Mouse (Mus musculus): ENCODE data around the gene Cep97.
"Not testable (repeated sequence)": the region's sequence is repeated elsewhere in the genome, so short reads cannot be mapped to it uniquely, and the experiment has no call there.

The Cep97 gene

DNA sequence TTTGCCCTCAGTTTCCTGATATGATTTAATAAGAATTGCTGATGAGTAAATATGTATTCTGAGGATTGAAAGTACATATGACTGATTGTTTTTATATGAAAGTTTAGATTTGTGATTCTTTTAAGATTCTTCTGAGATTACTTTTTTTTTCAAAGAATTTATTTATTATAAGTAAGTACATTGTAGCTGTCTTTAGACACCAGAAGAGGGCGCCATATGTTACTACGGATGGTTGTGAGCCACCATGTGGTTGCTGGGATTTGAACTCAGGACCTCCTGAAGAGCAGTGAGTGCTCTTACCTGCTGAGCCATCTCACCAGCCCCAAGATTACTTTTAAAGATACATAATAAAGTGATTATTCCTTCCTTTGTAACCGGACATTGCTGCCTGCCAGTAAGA is 45.2 kb downstream of the Cep97 start:
- no peak for DNase-seq

DNA sequence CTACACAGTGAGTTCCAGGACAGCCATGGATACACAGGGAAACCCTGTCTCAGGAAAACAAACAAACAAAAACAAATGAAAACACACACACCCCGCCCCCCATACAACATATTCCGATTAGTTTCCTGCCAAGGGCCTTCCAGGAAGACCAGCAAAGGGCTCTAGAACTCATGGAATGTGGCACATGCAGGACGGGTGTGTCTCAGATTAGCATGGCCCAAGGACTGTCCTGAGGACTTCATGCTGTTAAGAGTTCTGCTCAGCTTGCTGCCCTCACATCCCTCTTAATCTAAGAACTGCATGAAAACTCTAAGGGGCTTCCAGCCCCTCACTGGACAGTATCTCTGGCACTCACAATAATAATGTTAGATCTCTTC is 46.1 kb downstream of the Cep97 start:
- no peak for DNase-seq

DNA sequence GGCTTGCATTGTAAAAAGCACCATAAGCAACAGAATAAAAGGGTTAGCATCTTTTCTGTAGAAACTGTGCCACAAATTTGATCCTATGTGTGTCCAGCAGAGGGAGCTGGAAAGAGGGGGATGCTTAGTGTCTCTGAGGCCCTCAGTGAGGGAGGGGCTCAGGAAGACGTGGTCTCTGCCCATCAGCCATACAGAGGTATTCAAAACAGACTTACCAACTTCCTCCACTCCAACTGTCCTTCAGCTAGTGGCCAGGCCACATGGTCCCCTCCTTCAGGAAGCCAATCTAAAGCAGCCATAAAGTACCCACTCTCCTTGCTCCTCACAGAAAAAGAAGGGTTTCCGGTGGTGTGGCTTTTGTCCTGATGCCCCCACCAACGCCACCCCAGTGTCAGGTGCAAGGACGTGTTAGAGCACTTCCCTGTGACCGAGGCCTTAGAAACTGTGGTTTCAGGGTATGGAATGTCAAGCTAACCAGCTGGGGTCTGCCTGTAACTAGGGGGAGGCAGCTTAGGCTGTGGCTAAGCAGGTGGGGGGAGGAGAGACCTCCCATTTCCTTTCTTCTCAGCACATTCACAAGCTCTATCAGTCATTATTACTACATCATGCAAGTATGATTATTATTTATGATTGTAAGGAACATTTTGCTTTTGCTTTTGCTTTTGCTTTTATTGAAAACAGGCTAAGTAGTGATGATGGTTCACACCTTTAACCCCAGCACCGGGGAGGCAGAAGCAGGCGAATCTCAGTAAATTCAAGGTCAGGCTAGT is 46.7 kb downstream of the Cep97 start:
- DNase-seq: no peak

DNA sequence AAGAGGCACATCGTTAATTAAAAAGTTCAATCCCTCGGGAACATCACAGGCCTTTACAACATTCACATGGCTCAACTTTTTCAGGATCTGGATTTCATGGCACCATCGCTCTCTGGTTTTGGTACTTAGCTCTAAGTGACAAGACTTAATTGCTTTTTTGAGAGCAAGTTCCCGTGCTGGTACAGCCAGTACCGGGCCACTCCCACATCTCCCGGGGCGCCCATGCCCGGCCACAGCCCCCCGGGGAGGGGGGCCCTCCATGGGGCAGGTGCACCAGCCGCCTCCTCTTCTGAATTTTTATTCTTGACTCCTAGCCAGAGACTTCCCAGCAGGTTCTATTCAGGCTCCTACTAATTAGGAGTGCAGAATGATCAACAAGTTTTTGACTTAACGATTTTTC is 50.4 kb downstream of the Cep97 start:
- no peak for DNase-seq

DNA sequence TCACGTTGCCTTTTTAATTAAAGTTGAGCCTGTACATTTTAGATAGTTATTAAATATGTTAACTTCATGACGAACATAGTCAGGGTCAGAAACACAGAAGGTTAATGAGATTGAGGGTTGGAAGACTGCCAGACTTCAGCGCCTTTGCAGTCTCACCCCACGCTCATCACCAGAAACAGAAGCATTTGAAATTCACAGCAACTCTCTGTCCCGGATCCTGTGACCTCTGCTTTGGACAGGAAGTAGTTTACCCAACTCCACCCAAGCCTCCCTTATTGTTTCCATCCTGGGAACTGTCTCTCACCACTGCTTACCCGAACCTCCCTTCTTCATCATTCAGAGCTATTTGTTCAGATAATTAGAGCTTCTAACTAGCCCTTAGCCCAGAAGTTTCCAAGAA is 58.6 kb downstream of the Cep97 start:
- DNase-seq: no peak

DNA sequence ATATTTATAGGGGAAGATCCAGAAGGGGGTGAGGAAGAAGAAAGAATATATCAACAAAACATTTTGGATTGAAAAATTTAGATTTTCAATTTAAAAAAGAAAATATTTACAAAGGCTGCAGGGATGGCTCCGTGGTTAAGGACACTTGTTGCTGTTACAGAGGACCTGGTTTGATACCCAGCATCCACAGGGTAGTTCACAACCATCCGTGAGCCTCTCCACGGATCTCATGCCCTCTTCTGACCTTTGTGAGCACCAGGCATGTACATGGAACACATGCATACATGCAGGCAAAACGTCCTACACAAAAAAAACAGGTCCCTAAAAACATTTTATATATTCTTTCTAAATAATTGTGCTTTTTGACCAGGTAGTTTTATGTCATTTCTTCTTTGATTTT is 70.8 kb downstream of the Cep97 start:
- DNase-seq: no peak

DNA sequence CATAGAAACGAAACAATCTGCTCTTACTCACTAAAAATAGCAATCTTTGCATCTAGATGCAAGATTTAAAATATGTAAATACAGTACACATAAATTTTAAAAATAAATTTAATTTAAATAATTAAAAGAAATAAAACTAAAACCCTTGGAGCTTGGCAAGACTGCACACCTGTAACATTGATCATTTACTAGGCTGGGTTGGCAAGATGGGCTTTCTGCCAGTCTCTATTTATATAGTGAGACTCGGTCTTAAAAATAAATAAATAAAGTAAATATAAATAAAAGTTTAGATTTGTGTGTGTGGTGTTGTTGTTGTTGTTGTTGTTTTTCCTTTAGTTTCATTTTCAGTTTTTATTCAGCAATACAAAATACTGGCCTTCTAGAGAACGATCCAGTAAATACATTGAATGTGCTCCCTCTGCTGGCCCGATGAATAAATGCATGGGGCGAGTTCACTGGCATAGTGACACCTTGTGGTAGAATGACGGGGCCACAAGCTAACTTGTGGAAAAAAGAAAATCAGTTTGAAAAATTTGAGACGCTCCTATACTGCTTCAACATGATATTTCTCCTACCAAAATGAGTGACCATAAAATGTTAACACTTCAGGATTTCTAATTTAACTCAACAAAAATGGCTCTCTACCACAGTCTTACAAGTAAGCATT is 71.4 kb downstream of the Cep97 start:
- DNase-seq: peak; percentile 65 to 83

DNA sequence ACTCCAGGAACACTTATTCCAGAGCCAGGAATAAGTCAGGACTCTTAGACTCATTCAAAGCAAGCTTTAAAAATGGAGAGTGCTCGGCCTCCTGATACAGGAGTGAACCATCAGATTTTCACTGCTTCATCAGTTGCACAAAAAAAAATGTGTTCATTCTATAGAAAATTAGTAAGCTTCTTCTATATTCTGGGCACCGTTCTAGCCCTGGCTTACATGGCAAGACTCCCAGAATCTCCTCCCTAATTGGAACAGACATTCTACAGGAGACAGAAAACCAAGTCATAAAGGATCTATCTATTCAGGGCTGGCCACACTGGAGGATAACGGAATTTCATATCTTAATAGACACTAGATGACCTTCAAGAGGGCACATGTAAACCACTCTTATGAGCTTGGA is 73.6 kb downstream of the Cep97 start:
- no peak for DNase-seq

DNA sequence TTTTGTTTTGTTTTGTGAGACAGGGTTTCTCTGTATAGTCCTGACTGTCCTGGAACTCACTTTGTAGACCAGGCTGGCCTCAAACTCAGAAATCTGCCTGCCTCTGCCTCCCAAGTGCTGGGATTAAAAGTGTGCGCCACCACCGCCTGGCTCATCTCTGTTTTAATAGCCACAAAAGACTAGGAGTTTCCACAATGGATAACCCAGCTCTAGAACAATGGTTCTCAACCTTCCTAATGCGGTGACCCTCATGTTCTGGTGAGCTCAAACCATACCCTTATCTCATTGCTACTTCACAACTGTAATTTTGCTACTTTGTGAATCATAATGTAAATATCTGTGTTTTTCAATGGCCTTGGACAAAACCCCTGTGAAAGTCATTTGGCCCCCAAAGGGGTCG is 75.2 kb downstream of the Cep97 start:
- not testable (repeated sequence) for DNase-seq

DNA sequence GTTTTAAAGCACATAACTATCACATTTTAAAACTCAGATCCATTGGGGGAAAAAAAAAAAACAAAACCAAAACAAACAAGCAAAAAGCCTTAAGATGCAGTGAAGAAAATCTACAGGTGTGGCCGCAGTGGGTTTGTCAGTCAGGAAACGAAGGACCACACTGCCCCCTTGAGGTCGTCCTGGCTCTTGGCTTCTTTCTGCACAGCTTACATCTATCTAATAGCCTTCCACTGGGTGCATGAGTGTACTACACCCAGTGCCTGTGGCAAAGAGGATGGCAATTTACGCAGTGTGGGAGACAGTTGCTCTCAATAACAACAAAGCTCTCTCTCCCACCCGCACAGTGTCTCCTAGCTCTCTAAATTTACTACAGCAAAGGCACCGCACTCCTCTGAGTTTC is 76.2 kb downstream of the Cep97 start:
- DNase-seq: peak; percentile 62 to 79

DNA sequence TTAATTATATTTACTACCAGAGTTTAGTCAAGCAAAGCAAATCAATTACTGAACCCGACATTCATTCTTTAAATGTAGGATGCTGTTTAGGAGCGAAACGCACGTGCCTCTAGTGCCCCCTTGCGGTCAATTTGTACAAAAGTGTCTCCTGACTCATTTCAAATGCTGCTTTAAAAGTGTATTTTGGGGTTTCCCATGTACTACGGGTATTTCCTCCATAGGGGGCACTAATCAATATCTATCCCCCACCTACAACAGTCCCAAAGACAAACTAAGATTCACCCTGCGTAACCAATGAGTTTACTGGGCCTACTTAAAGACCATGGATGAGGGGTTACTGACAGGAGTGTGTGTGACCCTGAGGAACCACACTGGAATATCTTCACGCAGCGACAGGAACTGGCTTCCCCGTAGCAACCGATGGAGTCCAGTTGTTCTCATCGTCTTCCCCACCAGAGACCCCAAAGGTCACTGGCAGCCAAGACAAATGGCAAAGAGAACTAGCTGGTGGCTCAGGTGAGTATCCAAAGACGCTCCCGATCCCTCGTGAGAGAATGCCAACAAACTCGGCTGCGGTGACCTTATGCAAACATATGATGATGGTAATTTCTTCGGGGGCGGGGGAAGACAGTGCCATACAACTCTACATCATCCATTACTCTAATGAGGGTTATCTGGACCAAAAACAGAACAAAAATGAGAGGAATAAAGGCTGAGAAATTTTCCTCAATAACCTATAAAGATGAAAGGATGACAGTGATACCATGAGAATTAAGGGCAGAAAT is 81.5 kb downstream of the Cep97 start:
- peak; percentile 70 to 88 for DNase-seq

DNA sequence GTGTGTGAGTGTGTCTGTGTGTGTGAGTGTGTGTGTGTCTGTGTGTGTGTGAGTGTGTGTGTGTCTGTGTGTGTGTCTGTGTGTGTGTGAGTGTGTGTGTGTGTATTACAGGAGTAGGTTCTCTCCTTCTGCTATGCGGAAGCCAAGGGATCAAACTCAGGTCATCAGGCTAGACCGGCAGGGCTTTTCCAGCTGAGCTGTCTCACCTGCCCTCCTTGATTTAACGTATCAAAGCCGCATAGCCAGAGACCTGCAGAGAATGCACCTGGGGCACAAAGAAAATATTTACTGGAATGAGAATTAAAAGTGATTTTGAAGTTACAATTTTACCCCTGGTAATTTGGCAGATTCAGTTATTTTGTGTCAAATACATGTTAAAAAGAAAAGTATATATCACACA is 82.1 kb downstream of the Cep97 start:
- DNase-seq: no peak

DNA sequence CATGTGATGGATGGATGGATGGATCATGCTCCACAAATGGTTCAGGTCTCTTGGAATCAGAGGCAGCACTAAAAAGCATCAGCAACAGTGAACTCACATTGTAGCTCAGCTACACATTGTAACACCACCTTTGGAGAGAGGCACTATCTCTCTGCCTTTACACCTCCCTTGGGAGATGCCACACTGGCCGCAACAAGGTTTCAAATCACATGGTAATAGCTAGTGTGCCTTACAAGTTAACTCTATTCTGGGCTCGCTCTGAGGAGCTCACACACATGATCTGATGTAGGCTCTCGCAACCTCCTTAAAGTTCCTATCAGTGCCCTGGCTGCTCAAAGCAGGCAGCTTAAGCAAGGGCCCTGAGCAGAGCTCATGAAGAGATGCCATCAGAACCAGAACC is 84.2 kb downstream of the Cep97 start:
- no peak for DNase-seq

All from cerebellum, postnatal 25 days (tissue).